Mouse (Mus musculus) heart, postnatal 14 days (tissue): ENCODE measurements around the gene Tpx2. TPM values are rescaled to one million over a fixed set of nuclear protein-coding genes. Genes with fewer than 3 reads are reported as not detected.

Source experiments
- DNase-seq, 2 experiments: peaks; one replicate each; pipeline ENCODE4 v3.0.0; 2021 to 2022
- intact Hi-C: fragments of 180-260 bp; cut with DNase I; formaldehyde crosslinking; loops from one replicate; pipeline ENCODE4 v1.15.1; 2025
- total RNA-seq, 2 experiments: library from RNA; stranded (reverse); gene quantifications; 2 replicates each; pipeline ENCODE4 v1.2.3; 2021

The Tpx2 gene
- total RNA-seq, 2 experiments from 2014 or later: 4.4 to 8.5 TPM

DNA sequence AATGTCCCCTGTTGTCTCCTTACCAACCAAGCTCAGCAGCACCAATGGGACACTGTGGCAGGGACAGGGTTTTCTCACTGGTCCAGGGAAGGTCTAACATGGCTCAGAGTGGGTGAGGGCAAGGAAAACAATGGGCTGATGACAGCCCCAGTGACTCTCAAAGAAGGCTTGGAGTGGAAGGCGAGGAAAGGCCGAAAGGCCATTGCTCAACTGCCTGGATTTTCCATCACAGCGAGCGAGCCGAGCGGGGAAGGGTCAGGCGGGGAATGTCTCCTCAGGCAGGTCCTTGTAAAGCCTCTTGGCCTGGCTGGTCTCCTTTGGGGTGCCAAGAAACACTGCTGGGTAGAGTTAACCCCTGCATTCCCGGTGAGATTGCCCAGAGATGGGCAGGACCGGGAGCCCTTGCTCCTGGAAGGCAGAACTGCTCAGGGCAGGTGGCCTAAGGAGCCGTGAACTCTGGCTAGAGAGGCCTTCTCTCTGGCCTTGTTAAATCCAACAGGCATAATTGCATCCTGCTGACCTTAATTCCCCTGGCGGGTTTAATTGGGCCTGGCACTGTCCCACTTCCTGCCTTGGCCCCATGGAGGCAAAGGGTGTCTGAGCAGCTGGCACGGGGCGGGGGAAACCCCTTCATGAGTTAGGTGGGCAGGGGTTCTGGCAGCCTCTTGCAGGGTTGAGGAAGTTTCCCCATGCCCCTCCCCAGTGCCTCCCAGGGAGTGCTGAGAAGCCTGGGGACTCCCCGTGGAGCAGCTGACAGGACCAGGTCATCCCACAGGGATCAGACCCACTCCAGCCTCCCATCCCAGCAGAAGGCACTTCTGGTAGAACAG lies 59.6 kb downstream of the Tpx2 start:
- intact Hi-C loops: no loop called here
- DNase-seq: no peak

- no peak for DNase-seq
- intact Hi-C loops: no loop called here
These were observed 62.1 kb downstream of the Tpx2 start for GRCm38 (mm10) chr2:152909848-152910247.

- intact Hi-C loops: no loop called here
- DNase-seq: no peak
These were observed 63.3 kb downstream of the Tpx2 start, which contains the start of gene Mylk2 for GRCm38 (mm10) chr2:152911031-152911430. Mylk2 (plus strand) TSS chr2:152911352.

- DNase-seq: no peak
- intact Hi-C loops: no loop called here
These were observed 63.7 kb downstream of the Tpx2 start for GRCm38 (mm10) chr2:152911432-152911831.

DNA sequence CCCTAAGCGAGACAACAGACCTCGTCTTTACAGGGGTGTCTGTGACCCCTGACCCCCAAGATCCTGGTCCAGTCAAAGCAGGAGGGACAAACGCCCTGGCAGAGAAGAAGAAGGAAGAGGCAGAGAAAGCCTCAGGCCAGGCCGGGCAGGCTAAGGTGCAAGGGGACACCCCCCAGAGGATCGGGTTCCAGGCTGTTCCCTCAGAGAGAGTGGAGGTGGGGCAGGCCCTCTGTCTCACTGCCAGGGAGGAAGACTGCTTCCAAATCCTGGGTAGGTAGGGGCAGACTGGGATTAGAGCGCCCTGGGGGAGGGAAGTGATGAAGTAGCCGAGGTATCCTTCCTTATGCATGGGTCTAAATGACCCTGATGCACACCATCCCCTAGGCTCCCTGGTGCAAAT lies 65.7 kb downstream of the Tpx2 start:
- DNase-seq: no peak

DNA sequence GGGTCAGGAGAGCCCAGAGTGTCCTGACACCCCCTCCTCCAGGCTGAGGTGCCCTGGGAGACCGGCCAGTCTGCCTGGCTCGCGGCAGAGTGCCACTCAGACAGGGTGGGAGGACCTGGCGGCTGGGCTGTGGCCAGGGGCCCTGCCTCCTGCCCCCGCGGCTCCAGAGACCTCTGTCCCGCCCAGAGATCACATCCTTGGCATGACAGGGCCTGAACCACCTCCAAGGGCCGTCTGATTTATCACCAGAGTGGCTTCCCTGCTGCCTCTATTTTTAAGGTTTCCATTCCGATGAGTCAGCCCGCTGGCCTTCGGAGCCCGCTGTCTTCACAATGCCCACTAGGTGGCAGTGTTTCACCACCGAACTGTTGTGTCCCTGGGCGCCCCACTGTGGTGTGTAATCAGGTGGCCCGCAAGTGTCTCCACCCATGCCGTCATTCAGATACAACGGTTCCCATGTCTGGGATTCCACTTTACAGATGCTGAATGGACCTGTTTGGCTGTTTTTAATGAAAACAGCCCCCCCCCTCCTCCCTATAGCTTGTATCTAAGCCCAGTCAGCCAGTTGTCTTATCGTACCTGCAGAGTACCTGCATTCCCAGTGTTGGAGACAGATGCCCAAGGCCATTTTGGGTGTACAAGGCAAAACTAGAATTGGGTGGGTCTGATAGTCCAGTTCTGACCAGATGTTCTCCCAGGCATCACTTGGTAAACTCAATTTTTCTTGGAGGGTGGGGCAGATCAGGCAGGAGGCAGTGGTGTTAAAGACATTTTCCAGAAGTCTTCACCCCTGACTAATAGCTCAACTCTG lies 66.8 kb downstream of the Tpx2 start:
- peak; percentile 87 to 94 for DNase-seq
- intact Hi-C loops: loop anchor here (1.0 to 2.0 kb wide), 3 partner anchors 19 to 228 kb away; partner anchors contain the start of genes Foxs1 and Pdrg1

More for the DNA sequence above, 65.7 kb downstream of the Tpx2 start:
- intact Hi-C loops: no loop called here

DNA sequence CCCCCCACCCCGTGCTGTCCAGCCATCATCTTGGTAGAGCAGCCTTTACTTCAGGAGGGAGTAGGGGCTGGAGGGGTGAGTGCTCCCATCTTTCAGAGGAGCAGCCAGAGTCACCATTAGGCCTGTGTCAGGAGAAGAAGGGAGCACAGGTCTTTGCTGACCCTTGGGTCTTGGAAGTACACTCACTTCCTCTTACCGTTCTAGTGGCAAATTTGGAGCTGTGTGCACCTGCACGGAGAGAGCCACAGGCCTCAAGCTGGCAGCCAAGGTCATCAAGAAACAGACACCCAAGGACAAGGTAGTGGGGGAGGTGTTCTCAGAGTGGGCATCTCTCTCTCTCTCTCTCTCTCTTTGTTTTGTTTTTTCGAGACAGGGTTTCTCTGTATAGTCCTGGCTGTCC lies 67.7 kb downstream of the Tpx2 start:
- no peak for DNase-seq
- intact Hi-C loops: loop anchor here (2.0 kb wide), 1 partner anchor 227 kb away; no protein-coding TSS in a partner anchor

- DNase-seq: no peak
- intact Hi-C loops: no loop called here
These were observed 68.3 kb downstream of the Tpx2 start for GRCm38 (mm10) chr2:152916111-152916510.

DNA sequence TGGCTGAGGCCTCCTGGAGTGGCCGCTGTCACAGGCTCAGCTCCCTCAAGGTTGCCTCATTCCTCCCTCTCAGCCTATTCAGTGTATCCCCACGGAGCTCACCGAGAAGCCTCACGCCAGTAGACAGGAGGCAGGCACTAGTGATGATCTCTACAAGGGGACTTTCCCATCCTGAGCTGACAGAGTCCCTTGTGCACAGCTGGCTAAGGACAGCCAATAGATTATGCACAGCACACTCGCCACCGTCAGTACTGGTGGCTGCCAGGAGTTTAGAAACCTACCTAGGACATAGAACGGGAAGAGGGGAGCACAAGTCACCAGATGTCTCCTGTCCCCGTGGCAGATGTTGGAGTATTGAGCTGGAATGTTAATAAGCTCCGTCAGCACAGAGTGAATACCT lies 69.9 kb downstream of the Tpx2 start:
- no peak for DNase-seq
- intact Hi-C loops: no loop called here

DNA sequence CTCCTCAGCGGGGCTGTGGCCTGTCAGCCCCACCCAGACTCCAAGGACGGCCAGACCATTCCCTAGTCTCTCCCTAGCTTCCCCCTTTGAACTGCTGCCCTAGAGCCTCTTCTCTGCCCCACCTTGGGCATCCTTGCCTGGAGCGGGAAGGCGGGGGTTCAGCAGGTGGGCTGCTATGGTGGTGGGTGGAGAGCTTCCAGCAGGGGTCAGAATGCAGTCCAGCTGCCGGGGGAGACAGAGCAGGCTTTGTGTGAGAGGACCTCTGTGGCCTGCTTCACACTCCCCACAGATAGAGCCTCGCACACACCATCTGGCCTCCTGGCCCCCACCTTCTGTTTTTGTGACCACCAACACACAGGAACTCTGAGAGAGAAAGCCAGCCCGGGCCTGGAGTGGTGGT lies 74.6 kb downstream of the Tpx2 start:
- DNase-seq: no peak
- intact Hi-C loops: no loop called here

- intact Hi-C loops: no loop called here
- DNase-seq: no peak
These were observed 75.9 kb downstream of the Tpx2 start for GRCm38 (mm10) chr2:152923621-152924020.

GRCm38 (mm10) chr2:152924128-152924527 lies 76.4 kb downstream of the Tpx2 start:
- DNase-seq: no peak
- intact Hi-C loops: no loop called here

DNA sequence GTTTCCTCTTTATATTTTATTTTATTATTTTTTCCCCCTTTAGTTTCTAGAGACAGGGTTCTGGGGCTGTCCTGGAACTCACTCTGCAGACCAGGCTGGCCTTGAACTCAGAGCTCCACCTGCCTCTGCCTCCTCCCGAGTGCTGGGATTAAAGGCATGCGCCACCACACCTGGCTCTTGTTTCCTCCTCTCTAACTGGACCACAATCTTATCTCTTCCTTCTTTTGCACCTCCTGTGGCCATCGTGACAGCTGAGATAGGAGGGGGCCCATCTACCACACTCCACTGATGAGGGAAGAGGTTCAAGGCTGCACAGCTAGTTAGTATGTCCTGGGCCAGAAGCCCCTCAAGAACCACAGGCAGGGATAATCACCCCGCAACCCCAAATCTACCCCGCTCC lies 76.8 kb downstream of the Tpx2 start:
- intact Hi-C loops: no loop called here
- DNase-seq: no peak

- DNase-seq: peak; percentile 82 to 86
- intact Hi-C loops: no loop called here
These were observed 77.6 kb downstream of the Tpx2 start for GRCm38 (mm10) chr2:152925189-152925872.

- intact Hi-C loops: no loop called here
- no peak for DNase-seq
These were observed 79.1 kb downstream of the Tpx2 start for GRCm38 (mm10) chr2:152926896-152927295.

- intact Hi-C loops: no loop called here
- DNase-seq: no peak
These were observed 79.6 kb downstream of the Tpx2 start for GRCm38 (mm10) chr2:152927371-152927770.

- intact Hi-C loops: no loop called here
- peak in 1 of 2 experiments; percentile 34 for DNase-seq
These were observed 80.6 kb downstream of the Tpx2 start for GRCm38 (mm10) chr2:152928219-152928987.

DNA sequence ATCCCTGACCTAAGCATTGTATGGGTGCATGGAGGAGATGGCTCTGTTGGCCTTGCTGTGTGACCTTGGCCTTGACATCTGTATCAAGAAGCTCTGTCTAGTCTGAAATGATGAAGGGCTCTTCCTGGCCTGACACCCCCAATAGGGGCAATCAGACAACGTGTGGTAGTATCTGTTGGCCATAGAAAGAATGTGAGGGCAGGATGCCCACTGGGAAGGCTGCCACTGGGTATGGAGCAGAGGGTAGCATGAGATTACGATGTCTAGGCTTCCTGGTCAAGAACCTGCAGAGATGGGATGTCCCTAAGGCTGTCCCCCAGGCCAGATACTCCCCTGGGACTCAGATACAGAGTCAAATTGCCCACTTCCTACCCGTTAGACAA lies 81.2 kb downstream of the Tpx2 start:
- no peak for DNase-seq
- intact Hi-C loops: no loop called here

DNA sequence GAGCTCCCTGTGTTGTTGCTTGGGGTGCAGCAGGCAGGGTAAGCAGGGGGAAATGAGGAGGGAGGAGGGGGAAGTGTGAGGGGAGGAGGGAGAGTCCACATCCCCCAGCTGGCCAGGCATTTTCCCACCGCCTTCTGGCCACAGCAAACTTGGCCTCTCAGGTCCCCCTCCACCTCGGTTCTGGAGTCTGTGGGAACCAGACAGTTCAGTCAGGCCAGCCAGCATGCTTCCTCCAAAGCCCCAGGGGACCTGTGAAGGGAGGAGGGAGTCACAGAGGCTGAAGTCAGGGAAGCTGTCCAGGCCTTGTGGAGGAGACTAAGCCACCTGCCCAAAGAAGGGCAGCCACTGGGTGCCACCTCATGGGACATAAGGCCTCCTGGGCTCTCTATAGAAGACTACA lies 82.5 kb downstream of the Tpx2 start:
- intact Hi-C loops: no loop called here
- DNase-seq: peak; percentile 72 to 77
